Mouse (Mus musculus): ENCODE measurements at regions not wholly inside any gene's neighbourhood (a gene's known extent, or its start where the extent isn't known, plus 50 kb on each side); places are given as distances from the start of the nearest gene placed in this dataset.

DNA sequence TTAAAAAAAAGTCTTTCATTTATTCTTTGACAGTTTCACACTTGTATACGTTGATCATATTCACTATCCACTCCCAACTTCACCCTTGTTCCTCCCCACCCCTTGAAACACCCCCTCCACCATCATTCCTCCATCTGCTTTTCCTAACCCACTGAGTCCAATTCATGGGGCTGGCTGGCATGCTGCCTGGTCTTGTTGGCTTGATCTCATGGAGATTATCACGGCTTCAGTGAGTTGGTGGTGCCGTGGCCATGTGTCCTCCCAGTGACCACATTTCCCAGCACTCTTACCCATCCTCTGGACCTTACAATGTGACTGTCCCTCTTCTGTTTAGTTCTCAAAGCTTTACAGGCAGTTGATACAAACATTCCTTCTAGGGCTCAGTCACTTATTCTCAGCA is 65.8 kb upstream of the Lrpap1 start:
- Histone ChIP-seq H3K4me1 (ENCODE audit: control insufficient read depth, insufficient read depth, low read length) (no peaks in the 10 kb centered on the region), H3K27me3 (replicated peaks; ENCODE audit: control insufficient read depth, insufficient read depth, low read length) (no peaks in the 10 kb centered on the region), H3K36me3 (ENCODE audit: control insufficient read depth, insufficient read depth, low read length) (no peaks in the 10 kb centered on the region), H3K4me3 (ENCODE audit: insufficient read depth, low read depth, low read length) (no peak overlapping the region), H3K27ac (ENCODE audit: insufficient read depth, low read depth, low read length) (no peak overlapping the region)
- TF ChIP-seq CTCF (conservative IDR thresholded peaks at IDR 0.05; ENCODE audit: insufficient read depth, insufficient read length, low read depth, low read length), result no peak
- TF ChIP-seq POLR2A (IDR thresholded peaks at IDR 0.05; ENCODE audit: low read depth, low read length), result no peak
- WGBS, result 73% methylated on average over 3 of the region's 3 CpGs
- no peak for DNase-seq

DNA sequence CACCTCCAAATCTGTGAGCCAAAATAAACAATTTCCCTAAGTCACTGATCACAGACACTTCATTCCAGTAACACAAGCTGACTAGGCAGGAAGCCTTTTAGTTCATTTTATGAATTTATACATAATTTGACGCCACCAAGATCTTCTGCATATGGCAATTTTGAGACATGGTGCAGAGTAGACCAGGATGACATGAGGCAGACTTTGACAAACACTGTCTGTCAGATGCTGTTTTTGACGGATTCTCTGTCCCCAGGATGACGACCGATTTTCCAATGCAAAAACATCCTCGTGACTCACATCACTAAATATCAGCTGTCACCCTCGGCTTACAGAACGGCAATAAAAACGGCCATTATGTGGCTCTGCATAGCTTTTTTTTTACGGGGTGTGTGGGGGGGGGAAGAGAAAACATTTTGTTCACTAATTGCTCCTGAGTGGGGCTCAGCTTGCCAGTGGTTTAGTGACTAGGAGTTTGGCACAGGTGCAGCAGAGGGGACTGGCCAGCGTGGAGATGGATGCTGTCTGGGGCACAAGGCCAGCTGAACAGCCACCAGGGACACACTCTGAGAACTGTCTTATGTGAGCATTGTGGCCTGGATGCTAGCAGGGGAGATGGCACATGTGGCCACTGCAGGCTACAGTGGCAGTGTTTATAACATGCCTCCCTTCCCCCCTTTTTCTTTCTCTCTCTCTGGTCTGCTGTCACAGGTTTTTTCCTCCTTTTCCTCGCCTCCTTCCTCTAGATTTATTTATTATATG is 65.0 kb upstream of the Lrpap1 start:
- H3K4me1 ChIP-seq (ENCODE audit: control insufficient read depth, insufficient read depth, low read length), result no peaks in the 10 kb centered on the region
- TF ChIP-seq POLR2A (IDR thresholded peaks at IDR 0.05; ENCODE audit: low read depth, low read length) (no peak), CTCF (conservative IDR thresholded peaks at IDR 0.05; ENCODE audit: insufficient read depth, insufficient read length, low read depth, low read length) (no peak)
- 48% methylated on average over 11 of the region's 11 CpGs for WGBS
- no peaks in the 10 kb centered on the region for H3K36me3 ChIP-seq (ENCODE audit: control insufficient read depth, insufficient read depth, low read length)
- no peaks in the 10 kb centered on the region for H3K27me3 ChIP-seq (replicated peaks; ENCODE audit: control insufficient read depth, insufficient read depth, low read length)
- no peak for DNase-seq
- H3K4me3 ChIP-seq (ENCODE audit: insufficient read depth, low read depth, low read length), result no peak overlapping the region
- no peak overlapping the region for H3K27ac ChIP-seq (ENCODE audit: insufficient read depth, low read depth, low read length)

DNA sequence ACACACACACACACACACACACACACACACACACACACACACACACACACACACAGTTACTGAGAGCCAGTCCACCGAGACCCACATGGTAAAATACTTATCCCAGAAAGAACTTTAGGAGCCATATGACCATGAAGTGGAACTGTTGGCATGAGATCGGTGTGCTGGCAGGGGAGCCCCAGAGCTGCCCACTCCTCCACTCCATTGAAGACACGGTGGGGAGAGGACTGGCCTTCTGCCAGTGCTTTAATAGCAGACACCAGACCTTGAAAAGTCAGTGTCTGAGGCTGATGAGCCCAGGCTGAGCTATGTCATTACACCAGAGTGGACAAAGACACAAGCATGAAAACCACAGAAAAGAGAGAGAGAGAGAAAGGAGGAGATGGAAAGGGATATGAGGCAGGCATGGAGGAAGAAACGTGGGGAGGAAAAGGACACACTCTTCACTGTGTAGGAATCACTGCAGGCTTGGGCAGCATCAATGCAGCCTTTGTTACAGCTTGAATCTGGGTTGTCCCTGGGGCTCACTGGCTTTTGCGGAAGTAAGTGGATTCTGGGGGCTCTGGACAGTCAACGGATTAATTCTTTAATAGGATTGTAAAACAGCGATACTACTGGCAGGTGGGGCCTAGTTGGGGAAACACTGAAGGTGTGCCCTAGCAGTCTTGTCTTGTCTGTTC is 64.2 kb upstream of the Lrpap1 start:
- no peaks in the 10 kb centered on the region for H3K36me3 ChIP-seq (ENCODE audit: control insufficient read depth, insufficient read depth, low read length)
- H3K4me1 ChIP-seq (ENCODE audit: control insufficient read depth, insufficient read depth, low read length), result no peaks in the 10 kb centered on the region
- no peak for DNase-seq
- H3K4me3 ChIP-seq (ENCODE audit: insufficient read depth, low read depth, low read length), result no peak overlapping the region
- TF ChIP-seq POLR2A (IDR thresholded peaks at IDR 0.05; ENCODE audit: low read depth, low read length) (no peak), CTCF (conservative IDR thresholded peaks at IDR 0.05; ENCODE audit: insufficient read depth, insufficient read length, low read depth, low read length) (no peak)
- no peak overlapping the region for H3K27ac ChIP-seq (ENCODE audit: insufficient read depth, low read depth, low read length)
- no peaks in the 10 kb centered on the region for H3K27me3 ChIP-seq (replicated peaks; ENCODE audit: control insufficient read depth, insufficient read depth, low read length)
- WGBS, result 65% methylated on average over 7 of the region's 7 CpGs

DNA sequence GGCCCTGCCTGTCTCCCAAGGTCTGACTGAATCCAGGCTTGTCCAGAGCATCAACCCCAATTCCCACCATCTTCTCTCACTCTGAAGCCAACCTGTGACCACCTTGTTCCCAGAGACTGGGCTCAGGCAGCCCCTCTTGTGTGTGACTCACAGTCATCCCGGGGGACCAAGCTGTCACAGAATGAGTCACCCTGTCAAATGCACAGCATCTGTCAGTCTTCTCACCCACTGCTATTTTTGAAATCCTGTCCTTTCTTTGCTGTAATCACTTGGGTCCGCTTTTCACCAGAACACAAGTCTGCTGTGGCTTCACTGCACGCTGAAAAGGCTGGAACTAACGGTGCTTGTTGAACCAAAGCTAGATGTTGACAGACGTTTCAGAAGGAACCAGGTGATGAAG is 63.3 kb upstream of the Lrpap1 start:
- H3K27ac ChIP-seq (ENCODE audit: insufficient read depth, low read depth, low read length), result no peak overlapping the region
- no peak for DNase-seq
- H3K27me3 ChIP-seq (replicated peaks; ENCODE audit: control insufficient read depth, insufficient read depth, low read length), result no peaks in the 10 kb centered on the region
- H3K4me3 ChIP-seq (ENCODE audit: insufficient read depth, low read depth, low read length), result no peak overlapping the region
- 72% methylated on average over 5 of the region's 5 CpGs for WGBS
- H3K36me3 ChIP-seq (ENCODE audit: control insufficient read depth, insufficient read depth, low read length), result no peaks in the 10 kb centered on the region
- TF ChIP-seq CTCF (conservative IDR thresholded peaks at IDR 0.05; ENCODE audit: insufficient read depth, insufficient read length, low read depth, low read length) (no peak), POLR2A (IDR thresholded peaks at IDR 0.05; ENCODE audit: low read depth, low read length) (no peak)
- H3K4me1 ChIP-seq (ENCODE audit: control insufficient read depth, insufficient read depth, low read length), result no peaks in the 10 kb centered on the region

DNA sequence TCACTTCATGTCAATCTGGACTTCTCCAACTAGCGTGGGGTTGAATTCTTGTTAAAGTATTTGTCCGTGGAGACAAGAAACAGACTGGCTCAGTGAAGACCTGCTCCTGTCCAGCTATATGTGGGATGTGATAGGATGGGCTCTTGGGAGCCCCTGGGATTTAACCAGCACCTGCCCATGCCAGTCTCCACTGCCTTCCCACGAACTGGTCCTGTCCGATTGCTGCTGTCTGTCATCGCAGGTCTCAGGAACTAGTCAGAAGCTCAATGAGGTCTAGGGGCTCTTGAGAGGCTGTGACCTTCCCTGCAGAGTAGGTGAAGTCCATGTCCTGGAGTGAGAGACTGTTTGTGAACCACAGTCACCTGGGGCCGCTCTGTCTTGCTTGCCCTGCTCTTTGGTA is 62.8 kb upstream of the Lrpap1 start:
- DNase-seq, result no peak
- no peak overlapping the region for H3K4me3 ChIP-seq (ENCODE audit: insufficient read depth, low read depth, low read length)
- WGBS, result 92% methylated on average over 6 of the region's 6 CpGs
- H3K27me3 ChIP-seq (replicated peaks; ENCODE audit: control insufficient read depth, insufficient read depth, low read length), result no peaks in the 10 kb centered on the region
- H3K36me3 ChIP-seq (ENCODE audit: control insufficient read depth, insufficient read depth, low read length), result no peaks in the 10 kb centered on the region
- H3K4me1 ChIP-seq (ENCODE audit: control insufficient read depth, insufficient read depth, low read length), result no peaks in the 10 kb centered on the region
- TF ChIP-seq CTCF (conservative IDR thresholded peaks at IDR 0.05; ENCODE audit: insufficient read depth, insufficient read length, low read depth, low read length), result no peak
- no peak for TF ChIP-seq POLR2A (IDR thresholded peaks at IDR 0.05; ENCODE audit: low read depth, low read length)
- H3K27ac ChIP-seq (ENCODE audit: insufficient read depth, low read depth, low read length), result no peak overlapping the region

DNA sequence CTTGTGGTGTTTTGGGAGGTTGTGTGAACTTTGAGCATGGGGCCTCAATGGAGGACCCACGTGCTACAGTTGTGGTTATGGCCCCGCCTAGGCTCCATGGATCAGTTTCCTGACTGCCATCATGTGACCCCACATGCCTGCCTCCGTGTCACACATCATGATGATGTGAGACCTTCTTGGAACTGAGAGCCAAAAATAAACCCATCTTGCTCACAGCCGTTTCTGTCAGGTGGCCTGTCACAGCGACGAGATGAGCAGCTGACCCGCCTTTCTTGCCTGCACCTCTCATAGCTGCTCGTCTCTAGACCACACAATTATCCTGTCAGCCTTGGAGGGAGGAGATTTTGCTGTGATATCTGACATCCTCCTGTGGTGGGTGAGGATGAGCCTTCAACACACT is 60.4 kb upstream of the Lrpap1 start:
- Histone ChIP-seq H3K4me1 (ENCODE audit: control insufficient read depth, insufficient read depth, low read length) (no peaks in the 10 kb centered on the region), H3K27me3 (replicated peaks; ENCODE audit: control insufficient read depth, insufficient read depth, low read length) (no peaks in the 10 kb centered on the region), H3K4me3 (ENCODE audit: insufficient read depth, low read depth, low read length) (no peak overlapping the region), H3K36me3 (ENCODE audit: control insufficient read depth, insufficient read depth, low read length) (no peaks in the 10 kb centered on the region), H3K27ac (ENCODE audit: insufficient read depth, low read depth, low read length) (no peak overlapping the region)
- WGBS, result 69% methylated on average over 8 of the region's 8 CpGs
- DNase-seq, result no peak
- TF ChIP-seq POLR2A (IDR thresholded peaks at IDR 0.05; ENCODE audit: low read depth, low read length) (no peak), CTCF (conservative IDR thresholded peaks at IDR 0.05; ENCODE audit: insufficient read depth, insufficient read length, low read depth, low read length) (no peak)

DNA sequence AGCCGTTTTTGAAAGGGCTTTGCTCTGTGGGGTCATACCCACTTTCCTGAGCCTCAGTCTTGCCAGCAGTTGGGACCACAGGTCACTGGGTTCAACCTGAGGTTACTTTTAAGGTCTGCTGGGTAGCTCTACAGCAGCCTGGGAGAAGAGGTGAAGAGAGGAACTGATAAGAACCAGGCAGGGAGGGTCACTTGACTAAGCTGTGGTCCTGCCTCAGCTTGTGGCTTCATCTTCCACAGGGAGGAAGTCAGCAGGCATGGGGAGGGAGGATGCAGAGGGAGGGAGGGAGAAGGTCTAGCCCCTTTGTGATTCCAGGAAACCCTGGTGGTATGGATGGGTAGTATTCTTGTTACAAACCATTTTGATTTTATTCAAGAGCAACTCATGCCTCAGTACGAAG is 59.9 kb upstream of the Lrpap1 start:
- no peaks in the 10 kb centered on the region for H3K36me3 ChIP-seq (ENCODE audit: control insufficient read depth, insufficient read depth, low read length)
- WGBS, result 56% methylated on average over 2 of the region's 2 CpGs
- H3K4me3 ChIP-seq (ENCODE audit: insufficient read depth, low read depth, low read length), result no peak overlapping the region
- no peaks in the 10 kb centered on the region for H3K4me1 ChIP-seq (ENCODE audit: control insufficient read depth, insufficient read depth, low read length)
- H3K27ac ChIP-seq (ENCODE audit: insufficient read depth, low read depth, low read length), result no peak overlapping the region
- no peak for TF ChIP-seq POLR2A (IDR thresholded peaks at IDR 0.05; ENCODE audit: low read depth, low read length)
- no peak for TF ChIP-seq CTCF (conservative IDR thresholded peaks at IDR 0.05; ENCODE audit: insufficient read depth, insufficient read length, low read depth, low read length)
- no peaks in the 10 kb centered on the region for H3K27me3 ChIP-seq (replicated peaks; ENCODE audit: control insufficient read depth, insufficient read depth, low read length)
- no peak for DNase-seq

All from kidney, adult 2 months (tissue).